Mouse (Mus musculus) forebrain, embryonic 10.5 days (tissue): ENCODE results near the gene Rasef. TPM values are rescaled to one million over a fixed set of nuclear protein-coding genes. Genes with fewer than 3 reads are reported as not detected.

Experiments
- DNase-seq: peaks from one replicate; pipeline ENCODE4 v3.0.0-alpha.2; 2017; ENCODE audit warnings: low spot score; ENCODE audit errors: extremely low spot score
- H3K27ac ChIP-seq: fragments of 300-500 bp; sonication (generic); 2 replicates; pipeline ENCODE4 v1.5.1; 2016; ENCODE audit warnings: mild to moderate bottlenecking
- H3K27me3 ChIP-seq: fragments of 300-500 bp; sonication (generic); 2 replicates; pipeline ENCODE4 v1.6.1; 2016; ENCODE audit warnings: mild to moderate bottlenecking; ENCODE audit not compliant: poor library complexity, severe bottlenecking
- H3K36me3 ChIP-seq: fragments of 300-500 bp; sonication (generic); replicated peaks from 2 replicates; pipeline ENCODE4 v1.6.1; 2016; ENCODE audit warnings: mild to moderate bottlenecking, moderate library complexity
- H3K4me1 ChIP-seq: fragments of 300-500 bp; sonication (generic); 2 replicates; pipeline ENCODE4 v1.6.1; 2016
- H3K4me3 ChIP-seq: fragments of 300-500 bp; sonication (generic); 2 replicates; pipeline ENCODE4 v1.5.1; 2016; ENCODE audit warnings: mild to moderate bottlenecking, moderate library complexity
- H3K9me3 ChIP-seq: fragments of 300-500 bp; sonication (generic); 2 replicates; pipeline ENCODE4 v1.6.1; 2016; ENCODE audit warnings: mild to moderate bottlenecking, moderate library complexity
- WGBS: fragments of 180-500 bp; shearing (Covaris S2); methylation state at CpG from one replicate; pipeline ENCODE4 v1.1.7; 2016; 5-methylcytosine and 5-hydroxymethylcytosine counted together
- polyA plus RNA-seq: library from polyadenylated mRNA; unstranded; fragments of >200 nt; fragmentation: Nextera tagmentation; extraction: Ambion mirVana; gene quantifications from 2 replicates; pipeline ENCODE4 v1.2.1, GENCODE M21; 2016

Rasef gene
- 1.8 and 2.3 TPM in 2 replicates for polyA plus RNA-seq

GRCm38 (mm10) chr4:73790260-73791185, at the start of gene Rasef:
Rasef (minus strand) TSS chr4:73790994.
- 6% methylated on average over 87 of the region's 87 CpGs for WGBS
- H3K36me3 ChIP-seq, result no peaks in the 10 kb centered on the region
- H3K9me3 ChIP-seq, result no peaks in the 10 kb centered on the region
- DNase-seq, result peak; percentile 53
- peak within 1 kb of the TSS; percentile 65 for H3K4me3 ChIP-seq
- H3K27ac ChIP-seq, result peak within 1 kb of the TSS; percentile 86
- peaks cover 43% of the 10 kb centered on the region for H3K27me3 ChIP-seq
- H3K4me1 ChIP-seq, result peaks cover 11% of the 10 kb centered on the region

GRCm38 (mm10) chr4:73826587-73826986, 35.8 kb upstream of the Rasef start:
- Histone ChIP-seq H3K4me3 (no peak overlapping the region), H3K36me3 (no peaks in the 10 kb centered on the region), H3K27ac (no peak overlapping the region), H3K27me3 (no peaks in the 10 kb centered on the region), H3K4me1 (no peaks in the 10 kb centered on the region), H3K9me3 (no peaks in the 10 kb centered on the region)
- WGBS, result 91% methylated on average over 3 of the region's 3 CpGs
- DNase-seq, result no peak

- no peak for DNase-seq
- WGBS, result 56% methylated on average over 3 of the region's 3 CpGs
- no peaks in the 10 kb centered on the region for H3K9me3 ChIP-seq
- H3K27me3 ChIP-seq, result peaks cover 43% of the 10 kb centered on the region
- no peaks in the 10 kb centered on the region for H3K36me3 ChIP-seq
- H3K4me1 ChIP-seq, result peaks cover 11% of the 10 kb centered on the region
- H3K4me3 ChIP-seq, result peak overlapping the region; percentile 65
- peak overlapping the region; percentile 86; the same call in 1 of the 2 replicates for H3K27ac ChIP-seq
These were observed 369 bp upstream of the Rasef start for GRCm38 (mm10) chr4:73791186-73791540.

GRCm38 (mm10) chr4:73789534-73789933, 1.3 kb downstream of the Rasef start:
- H3K4me3 ChIP-seq, result no peak overlapping the region
- H3K4me1 ChIP-seq, result peaks cover 11% of the 10 kb centered on the region
- H3K9me3 ChIP-seq, result no peaks in the 10 kb centered on the region
- DNase-seq, result no peak
- H3K27ac ChIP-seq, result no peak overlapping the region
- no peaks in the 10 kb centered on the region for H3K36me3 ChIP-seq
- WGBS, result 56% methylated on average over 6 of the region's 6 CpGs
- peaks cover 43% of the 10 kb centered on the region for H3K27me3 ChIP-seq

- 89% methylated on average over 7 of the region's 7 CpGs for WGBS
- H3K27ac ChIP-seq, result no peak overlapping the region
These were observed 2.6 kb downstream of the Rasef start for GRCm38 (mm10) chr4:73788076-73788730.

GRCm38 (mm10) chr4:73784147-73784546, 6.6 kb downstream of the Rasef start:
- no peaks in the 10 kb centered on the region for H3K9me3 ChIP-seq
- no peaks in the 10 kb centered on the region for H3K4me1 ChIP-seq
- WGBS, result 85% methylated on average over 1 of the region's 1 CpGs
- H3K27ac ChIP-seq, result no peak overlapping the region
- H3K36me3 ChIP-seq, result no peaks in the 10 kb centered on the region
- peaks cover 3% of the 10 kb centered on the region for H3K27me3 ChIP-seq
- DNase-seq, result no peak
- no peak overlapping the region for H3K4me3 ChIP-seq

More at GRCm38 (mm10) chr4:73788076-73788730, 2.6 kb downstream of the Rasef start:
- Histone ChIP-seq H3K36me3 (no peaks in the 10 kb centered on the region), H3K9me3 (no peaks in the 10 kb centered on the region), H3K4me3 (no peak overlapping the region), H3K4me1 (peaks cover 11% of the 10 kb centered on the region), H3K27me3 (peaks cover 43% of the 10 kb centered on the region)
- DNase-seq, result no peak

- no peaks in the 10 kb centered on the region for H3K27me3 ChIP-seq
- H3K4me1 ChIP-seq, result no peaks in the 10 kb centered on the region
- H3K4me3 ChIP-seq, result no peak overlapping the region
- 85% methylated on average over 3 of the region's 3 CpGs for WGBS
- H3K27ac ChIP-seq, result no peak overlapping the region
- H3K36me3 ChIP-seq, result no peaks in the 10 kb centered on the region
- no peak for DNase-seq
- no peaks in the 10 kb centered on the region for H3K9me3 ChIP-seq
These were observed 9.7 kb downstream of the Rasef start for GRCm38 (mm10) chr4:73781061-73781460.

GRCm38 (mm10) chr4:73775266-73775665, 15.5 kb downstream of the Rasef start:
- Histone ChIP-seq H3K4me1 (peaks cover 23% of the 10 kb centered on the region), H3K36me3 (no peaks in the 10 kb centered on the region), H3K27me3 (peaks cover 15% of the 10 kb centered on the region), H3K27ac (no peak overlapping the region), H3K4me3 (no peak overlapping the region), H3K9me3 (no peaks in the 10 kb centered on the region)
- WGBS, result 91% methylated on average over 2 of the region's 2 CpGs
- DNase-seq, result no peak

- Histone ChIP-seq H3K27ac (no peak overlapping the region), H3K4me1 (peaks cover 29% of the 10 kb centered on the region), H3K36me3 (no peaks in the 10 kb centered on the region), H3K9me3 (no peaks in the 10 kb centered on the region), H3K27me3 (peaks cover 20% of the 10 kb centered on the region), H3K4me3 (no peak overlapping the region)
- DNase-seq, result no peak
- 61% methylated on average over 5 of the region's 5 CpGs for WGBS
These were observed 16.7 kb downstream of the Rasef start for GRCm38 (mm10) chr4:73773831-73774810.

GRCm38 (mm10) chr4:73772028-73772427, 18.8 kb downstream of the Rasef start:
- Histone ChIP-seq H3K36me3 (no peaks in the 10 kb centered on the region), H3K4me3 (no peak overlapping the region), H3K27ac (no peak overlapping the region), H3K9me3 (no peaks in the 10 kb centered on the region), H3K4me1 (peaks cover 29% of the 10 kb centered on the region), H3K27me3 (peaks cover 23% of the 10 kb centered on the region)
- no peak for DNase-seq

GRCm38 (mm10) chr4:73770592-73770991, 20.2 kb downstream of the Rasef start:
- H3K27me3 ChIP-seq, result peaks cover 23% of the 10 kb centered on the region
- no peak for DNase-seq
- no peak overlapping the region for H3K27ac ChIP-seq

GRCm38 (mm10) chr4:73768156-73768555, 22.6 kb downstream of the Rasef start:
- WGBS, result 93% methylated on average over 3 of the region's 3 CpGs
- DNase-seq, result no peak

More at GRCm38 (mm10) chr4:73770592-73770991, 20.2 kb downstream of the Rasef start:
- Histone ChIP-seq H3K36me3 (no peaks in the 10 kb centered on the region), H3K9me3 (no peaks in the 10 kb centered on the region), H3K4me3 (no peak overlapping the region), H3K4me1 (peaks cover 29% of the 10 kb centered on the region)

More at GRCm38 (mm10) chr4:73768156-73768555, 22.6 kb downstream of the Rasef start:
- Histone ChIP-seq H3K27ac (no peak overlapping the region), H3K4me1 (peaks cover 16% of the 10 kb centered on the region), H3K36me3 (no peaks in the 10 kb centered on the region), H3K27me3 (peaks cover 23% of the 10 kb centered on the region), H3K4me3 (no peak overlapping the region), H3K9me3 (no peaks in the 10 kb centered on the region)
